Mouse (Mus musculus) small intestine, adult 2 months (tissue): ENCODE measurements around the gene Nek10. TPM values are rescaled to one million over a fixed set of nuclear protein-coding genes. Genes with fewer than 3 reads are reported as not detected.

Source experiments
- H3K27ac ChIP-seq: fragments of 200-500 bp; 2 replicates; pipeline ENCODE4 v1.5.1; 2012; ENCODE audit warnings: low read depth, low read length, control low read depth, inconsistent platforms; ENCODE audit not compliant: insufficient read depth
- H3K27me3 ChIP-seq: fragments of 200-500 bp; 2 replicates; pipeline ENCODE4 v1.6.1; 2012; ENCODE audit warnings: mild to moderate bottlenecking, moderate library complexity, low read length, inconsistent platforms; ENCODE audit not compliant: control insufficient read depth, insufficient read depth
- H3K36me3 ChIP-seq: fragments of 200-500 bp; 2 replicates; pipeline ENCODE4 v1.6.1; 2012; ENCODE audit warnings: mild to moderate bottlenecking, low read length, control low read depth, inconsistent platforms; ENCODE audit not compliant: control insufficient read depth, insufficient read depth
- H3K4me1 ChIP-seq: fragments of 200-500 bp; 2 replicates; pipeline ENCODE4 v1.6.1; 2012; ENCODE audit warnings: low read length, inconsistent platforms, mixed read lengths; ENCODE audit not compliant: control insufficient read depth, insufficient read depth, insufficient read length
- H3K4me3 ChIP-seq: fragments of 200-500 bp; 2 replicates; pipeline ENCODE4 v1.5.1; 2012; ENCODE audit warnings: low read depth, mild to moderate bottlenecking, control low read depth, inconsistent platforms, low read length, moderate library complexity
- CTCF ChIP-seq: fragments of 200-500 bp; IDR thresholded peaks from 2 replicates; pipeline ENCODE4 v1.5.1; 2012; ENCODE audit warnings: low read depth, mild to moderate bottlenecking, control low read depth, inconsistent platforms, low read length, moderate library complexity, mixed read lengths; ENCODE audit not compliant: insufficient replicate concordance, insufficient read length; ENCODE audit errors: extremely low read depth
- POLR2A ChIP-seq: fragments of 200-500 bp; IDR thresholded peaks from 2 replicates; pipeline ENCODE4 v1.6.1; 2012; ENCODE audit warnings: low read depth, mild to moderate bottlenecking, control low read depth, inconsistent platforms, low read length, moderate library complexity
- WGBS: fragments of 180-500 bp; shearing (Covaris S2); methylation state at CpG from one replicate; pipeline ENCODE4 v1.1.7; 2018; 5-methylcytosine and 5-hydroxymethylcytosine counted together
- polyA plus RNA-seq: library from polyadenylated mRNA; depleted of rRNA; stranded (reverse); fragments of >200 nt; gene quantifications from 2 replicates; pipeline ENCODE4 v1.2.3, GENCODE M21; 2012

Gene Nek10
- polyA plus RNA-seq, 1 experiment = not detected

- WGBS = 94% methylated on average over 3 of the region's 3 CpGs
- Histone ChIP-seq H3K36me3 (peaks cover 10% of the 10 kb centered on the region; the same call in 1 of the 2 replicates), H3K27me3 (no peaks in the 10 kb centered on the region), H3K4me3 (no peak overlapping the region), H3K4me1 (no peaks in the 10 kb centered on the region), H3K27ac (no peak overlapping the region)
- no peak for TF ChIP-seq POLR2A
Measured at GRCm38 (mm10) chr14:14800810-14801209, 2.4 kb upstream of the Nek10 start.

DNA sequence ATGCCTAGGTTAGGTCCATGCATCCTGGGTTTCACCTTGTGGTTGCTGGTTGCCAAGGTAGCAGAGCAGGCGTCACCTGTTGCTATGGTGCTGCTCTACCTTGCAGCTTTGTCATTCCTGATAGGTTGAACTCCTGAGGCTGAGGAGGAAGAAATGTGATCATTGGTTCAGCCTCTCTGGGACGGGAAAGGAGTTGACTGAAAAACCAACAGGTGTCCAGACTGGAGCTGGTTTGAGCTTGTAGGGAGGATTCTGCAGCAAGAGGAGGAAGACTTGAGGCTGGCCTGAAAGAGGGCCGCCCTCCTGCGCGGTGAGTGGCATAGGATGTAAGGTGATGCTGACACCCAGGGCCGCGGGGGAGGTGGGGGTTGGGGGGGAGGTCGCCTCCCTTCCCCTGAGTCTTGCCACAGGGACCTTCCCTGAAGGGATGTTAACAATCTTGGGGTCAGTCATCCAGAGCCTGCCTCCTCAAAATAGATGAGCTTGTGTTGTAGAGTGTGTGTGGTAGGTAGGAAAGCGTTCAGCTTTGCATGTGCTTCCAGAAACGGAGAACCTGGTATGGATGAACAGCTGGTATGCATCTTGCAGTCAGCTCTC, 804 bp downstream of the Nek10 start:
- Histone ChIP-seq H3K27ac (no peak overlapping the region), H3K36me3 (0 out of 2 replicates have a peak, but pooled peaks cover 2% of the 10 kb centered on the region), H3K27me3 (no peaks in the 10 kb centered on the region), H3K4me3 (no peak overlapping the region), H3K4me1 (no peaks in the 10 kb centered on the region)
- no peak for TF ChIP-seq CTCF
- TF ChIP-seq POLR2A = no peak
- WGBS = 22% methylated on average over 10 of the region's 10 CpGs

GRCm38 (mm10) chr14:14804518-14805212, 1.4 kb downstream of the Nek10 start:
- 62% methylated on average over 5 of the region's 5 CpGs for WGBS
- Histone ChIP-seq H3K4me1 (no peaks in the 10 kb centered on the region), H3K27ac (no peak overlapping the region), H3K36me3 (0 out of 2 replicates have a peak, but pooled peaks cover 2% of the 10 kb centered on the region), H3K4me3 (no peak overlapping the region), H3K27me3 (no peaks in the 10 kb centered on the region)
- TF ChIP-seq POLR2A (no peak), CTCF (no peak)

DNA sequence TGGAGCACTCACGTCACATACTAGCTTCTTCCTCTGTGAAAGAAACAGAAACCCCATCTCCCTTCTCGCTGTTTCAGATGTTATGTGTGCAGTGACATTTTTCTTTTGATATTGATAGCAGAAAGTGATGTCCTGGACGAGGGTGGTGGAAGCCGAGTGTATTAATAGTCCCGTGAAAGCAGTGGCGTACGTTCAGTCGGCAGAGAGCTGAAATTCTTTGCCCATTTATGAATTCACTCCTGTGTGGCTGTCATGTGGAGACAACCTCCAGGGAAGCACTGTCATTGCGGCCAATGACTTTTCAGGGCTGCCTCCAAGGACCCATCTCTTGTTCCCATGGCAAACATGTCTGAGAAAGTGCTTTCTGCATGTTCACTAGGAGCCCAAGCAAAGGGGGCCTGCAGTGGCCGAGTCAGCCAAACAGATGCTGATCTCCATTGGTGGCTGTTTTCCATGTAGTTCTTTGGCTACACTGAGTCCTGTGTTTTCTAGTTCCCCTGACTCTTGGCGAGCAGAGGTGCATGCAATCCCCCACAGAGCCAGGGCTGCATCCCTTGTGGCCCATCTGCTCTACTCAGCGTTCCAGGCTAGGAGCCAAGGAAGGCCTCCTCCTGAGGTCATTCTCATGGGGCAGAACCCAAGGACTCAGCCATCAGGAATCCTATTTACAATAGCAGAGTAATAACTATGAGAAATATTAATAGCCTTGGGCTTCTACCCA, 29.5 kb downstream of the Nek10 start:
- no peaks in the 10 kb centered on the region for H3K27me3 ChIP-seq
- H3K27ac ChIP-seq = peak overlapping the region; percentile 57
- H3K36me3 ChIP-seq = no peaks in the 10 kb centered on the region
- H3K4me1 ChIP-seq = peaks cover 3% of the 10 kb centered on the region; the same call in 1 of the 2 replicates
- 73% methylated on average over 12 of the region's 12 CpGs for WGBS
- no peak for TF ChIP-seq CTCF
- no peak overlapping the region for H3K4me3 ChIP-seq

GRCm38 (mm10) chr14:14833498-14833897, 30.3 kb downstream of the Nek10 start:
- Histone ChIP-seq H3K4me3 (no peak overlapping the region), H3K4me1 (peaks cover 3% of the 10 kb centered on the region; the same call in 1 of the 2 replicates), H3K27ac (no peak overlapping the region), H3K27me3 (no peaks in the 10 kb centered on the region), H3K36me3 (no peaks in the 10 kb centered on the region)
- 70% methylated on average over 1 of the region's 1 CpGs for WGBS
- no peak for TF ChIP-seq POLR2A
- no peak for TF ChIP-seq CTCF

DNA sequence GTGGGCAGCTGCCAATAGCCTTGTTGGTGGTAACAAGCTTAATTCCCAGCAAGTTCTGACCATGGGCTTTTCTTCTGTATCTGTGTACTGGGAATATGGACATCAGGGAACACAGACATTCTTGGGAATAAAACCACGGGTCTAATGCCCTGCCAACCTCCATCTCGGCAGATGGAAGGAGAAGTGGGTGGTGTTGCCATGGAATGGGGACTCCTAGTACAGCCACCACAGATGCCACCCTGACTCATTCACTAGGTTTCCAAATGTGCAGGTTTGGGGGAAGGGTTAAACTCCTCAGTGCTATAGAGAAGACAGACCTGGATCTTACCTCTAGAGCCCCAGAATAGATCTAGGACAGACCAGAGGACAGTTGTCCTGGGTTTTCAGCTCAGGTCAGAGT, 31.1 kb downstream of the Nek10 start:
- Histone ChIP-seq H3K4me1 (peaks cover 3% of the 10 kb centered on the region; the same call in 1 of the 2 replicates), H3K4me3 (no peak overlapping the region), H3K27ac (no peak overlapping the region), H3K36me3 (no peaks in the 10 kb centered on the region), H3K27me3 (no peaks in the 10 kb centered on the region)
- WGBS = 82% methylated on average over 2 of the region's 2 CpGs
- TF ChIP-seq CTCF (no peak), POLR2A (no peak)

DNA sequence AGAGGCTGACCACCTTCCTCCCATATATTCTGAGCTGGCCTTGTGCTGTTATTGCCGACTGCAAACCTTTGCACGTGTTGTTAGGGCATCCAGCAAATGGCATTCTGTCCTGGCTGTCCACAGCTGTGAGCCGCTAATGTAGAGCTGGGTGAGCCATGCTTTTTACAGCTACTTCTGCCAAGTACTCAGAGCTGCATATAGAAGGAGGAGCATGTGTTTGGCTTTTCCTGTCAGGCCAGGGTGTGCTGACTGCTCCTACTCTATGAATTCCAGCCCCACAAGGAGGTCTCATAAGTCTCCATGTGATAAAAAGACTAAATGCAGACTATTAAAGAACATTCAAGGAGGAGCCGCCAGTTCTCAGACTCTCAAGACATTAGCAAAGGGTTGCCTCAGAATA, 34.4 kb downstream of the Nek10 start:
- H3K36me3 ChIP-seq = no peaks in the 10 kb centered on the region
- no peaks in the 10 kb centered on the region for H3K27me3 ChIP-seq
- TF ChIP-seq POLR2A (no peak), CTCF (no peak)
- H3K4me3 ChIP-seq = no peak overlapping the region
- no peak overlapping the region; the same call in 1 of the 2 replicates for H3K27ac ChIP-seq
- WGBS = 70% methylated on average over 4 of the region's 4 CpGs
- H3K4me1 ChIP-seq = no peaks in the 10 kb centered on the region
